Mouse (Mus musculus): ENCODE results near the gene Hecw2.

- TF ChIP-seq CTCF (conservative IDR thresholded peaks at IDR 0.05; ENCODE audit: insufficient read depth, insufficient read length, low read depth, low read length) (no peak), POLR2A (IDR thresholded peaks at IDR 0.05; ENCODE audit: low read depth, low read length) (no peak)
These were observed 83.9 kb downstream of the Hecw2 start for GRCm38 (mm10) chr1:54110920-54111605.

All from kidney, adult 2 months (tissue).